Mouse (Mus musculus) intestine, postnatal 0 days (tissue): ENCODE data around the gene Bmper. TPM values are rescaled to one million over a fixed set of nuclear protein-coding genes. Genes with fewer than 3 reads are reported as not detected.

Experiments
- ATAC-seq: fragments of 200-750 bp; cut with Nextera tagmentation; 2 replicates; pipeline ENCODE4 v1.8.0; 2017; ENCODE audit warnings: mild to moderate bottlenecking, moderate TSS enrichment, moderate library complexity
- H3K27ac ChIP-seq: fragments of 300-500 bp; sonication (generic); 2 replicates; pipeline ENCODE4 v1.5.1; 2014; ENCODE audit warnings: mild to moderate bottlenecking, low read depth, low read length, moderate library complexity
- H3K27me3 ChIP-seq: fragments of 300-500 bp; sonication (generic); replicated peaks from 2 replicates; pipeline ENCODE4 v1.6.1; 2014; ENCODE audit warnings: low read length, mixed read lengths; ENCODE audit not compliant: control insufficient read depth, insufficient read depth
- H3K36me3 ChIP-seq: fragments of 300-500 bp; sonication (generic); 2 replicates; pipeline ENCODE4 v1.6.1; 2014; ENCODE audit warnings: mild to moderate bottlenecking, moderate library complexity; ENCODE audit not compliant: control insufficient read depth, insufficient read depth
- H3K4me1 ChIP-seq: fragments of 300-500 bp; sonication (generic); replicated peaks from 2 replicates; pipeline ENCODE4 v1.6.1; 2014; ENCODE audit warnings: antibody characterized with exemption, low read length, mixed read lengths; ENCODE audit not compliant: control insufficient read depth, insufficient read depth
- H3K4me2 ChIP-seq: fragments of 300-500 bp; sonication (generic); replicated peaks from 2 replicates; pipeline ENCODE4 v1.6.1; 2014; ENCODE audit warnings: low read depth, mild to moderate bottlenecking, moderate library complexity
- H3K4me3 ChIP-seq: fragments of 300-500 bp; sonication (generic); 2 replicates; pipeline ENCODE4 v1.5.1; 2014; ENCODE audit warnings: low read depth, low read length
- H3K9ac ChIP-seq: fragments of 300-500 bp; sonication (generic); 2 replicates; pipeline ENCODE4 v1.6.1; 2014; ENCODE audit warnings: mild to moderate bottlenecking, low read depth, low read length
- H3K9me3 ChIP-seq: fragments of 300-500 bp; sonication (generic); 2 replicates; pipeline ENCODE4 v1.6.1; 2016; ENCODE audit warnings: mixed run types; ENCODE audit not compliant: control insufficient read depth
- CTCF ChIP-seq: sonication (generic); IDR thresholded peaks from 2 replicates; pipeline ENCODE4 v1.5.1; 2016; ENCODE audit warnings: low read depth, mild to moderate bottlenecking, control low read depth, antibody characterized with exemption, moderate library complexity
- WGBS: fragments of 180-500 bp; shearing (Covaris S2); extraction: QIAGEN DNeasy Blood & Tissue Kit; methylation state at CpG from one replicate; pipeline ENCODE4 v1.1.7; 2014; 5-methylcytosine and 5-hydroxymethylcytosine counted together
- polyA plus RNA-seq: library from polyadenylated mRNA; unstranded; fragments of >200 nt; fragmentation: Nextera tagmentation; extraction: Ambion mirVana; gene quantifications from 2 replicates; pipeline ENCODE4 v1.2.1, GENCODE M21; 2015

The Bmper gene
- polyA plus RNA-seq, 1 experiment from 2014 or later = 4.1 TPM

- no peak overlapping the region for H3K4me2 ChIP-seq
- H3K9ac ChIP-seq = no peak overlapping the region
- H3K4me1 ChIP-seq = no peaks in the 10 kb centered on the region
- ATAC-seq = no peak
- no peak for TF ChIP-seq CTCF
- no peaks in the 10 kb centered on the region for H3K36me3 ChIP-seq
- 0 out of 2 replicates have a peak, but pooled peaks cover 3% of the 10 kb centered on the region for H3K9me3 ChIP-seq
- no peak overlapping the region for H3K4me3 ChIP-seq
- no peak overlapping the region for H3K27ac ChIP-seq
- 92% methylated on average over 2 of the region's 2 CpGs for WGBS
- H3K27me3 ChIP-seq = no peaks in the 10 kb centered on the region
These were observed 33.0 kb downstream of the Bmper start for GRCm38 (mm10) chr9:23255841-23256240.

GRCm38 (mm10) chr9:23256576-23256975 lies 33.7 kb downstream of the Bmper start:
- WGBS = 90% methylated on average over 2 of the region's 2 CpGs
- no peak for ATAC-seq
- no peak overlapping the region for H3K4me3 ChIP-seq

GRCm38 (mm10) chr9:23261834-23262233 lies 39.0 kb downstream of the Bmper start:
- Histone ChIP-seq H3K4me1 (no peaks in the 10 kb centered on the region), H3K4me2 (no peak overlapping the region), H3K27me3 (no peaks in the 10 kb centered on the region), H3K9me3 (0 out of 2 replicates have a peak, but pooled peaks cover 3% of the 10 kb centered on the region), H3K4me3 (no peak overlapping the region), H3K9ac (no peak overlapping the region), H3K27ac (no peak overlapping the region), H3K36me3 (no peaks in the 10 kb centered on the region)
- TF ChIP-seq CTCF = no peak
- 91% methylated on average over 3 of the region's 3 CpGs for WGBS
- ATAC-seq = no peak

More at GRCm38 (mm10) chr9:23256576-23256975, 33.7 kb downstream of the Bmper start:
- H3K9me3 ChIP-seq = 0 out of 2 replicates have a peak, but pooled peaks cover 3% of the 10 kb centered on the region
- H3K4me2 ChIP-seq = no peak overlapping the region
- TF ChIP-seq CTCF = no peak
- H3K27ac ChIP-seq = no peak overlapping the region
- no peaks in the 10 kb centered on the region for H3K36me3 ChIP-seq
- H3K27me3 ChIP-seq = no peaks in the 10 kb centered on the region
- no peak overlapping the region for H3K9ac ChIP-seq
- no peaks in the 10 kb centered on the region for H3K4me1 ChIP-seq

GRCm38 (mm10) chr9:23262851-23263250 lies 40.0 kb downstream of the Bmper start:
- 84% methylated on average over 7 of the region's 7 CpGs for WGBS
- H3K4me3 ChIP-seq = no peak overlapping the region
- H3K27me3 ChIP-seq = no peaks in the 10 kb centered on the region
- no peak overlapping the region for H3K27ac ChIP-seq
- H3K9ac ChIP-seq = no peak overlapping the region
- H3K4me1 ChIP-seq = no peaks in the 10 kb centered on the region
- no peaks in the 10 kb centered on the region for H3K36me3 ChIP-seq
- no peak overlapping the region for H3K4me2 ChIP-seq
- H3K9me3 ChIP-seq = 0 out of 2 replicates have a peak, but pooled peaks cover 3% of the 10 kb centered on the region
- TF ChIP-seq CTCF = no peak
- no peak for ATAC-seq

- no peaks in the 10 kb centered on the region for H3K4me1 ChIP-seq
- ATAC-seq = no peak
- no peak overlapping the region for H3K9ac ChIP-seq
- H3K27ac ChIP-seq = no peak overlapping the region
- no peak for TF ChIP-seq CTCF
- no peak overlapping the region for H3K4me3 ChIP-seq
- H3K27me3 ChIP-seq = no peaks in the 10 kb centered on the region
- no peaks in the 10 kb centered on the region for H3K36me3 ChIP-seq
- no peak overlapping the region for H3K4me2 ChIP-seq
- H3K9me3 ChIP-seq = no peaks in the 10 kb centered on the region
- 78% methylated on average over 4 of the region's 4 CpGs for WGBS
These were observed 41.6 kb downstream of the Bmper start for GRCm38 (mm10) chr9:23264471-23264870.

GRCm38 (mm10) chr9:23268609-23269008 lies 45.7 kb downstream of the Bmper start:
- Histone ChIP-seq H3K9me3 (no peaks in the 10 kb centered on the region), H3K9ac (no peak overlapping the region), H3K27ac (no peak overlapping the region), H3K4me1 (no peaks in the 10 kb centered on the region), H3K4me3 (no peak overlapping the region), H3K27me3 (no peaks in the 10 kb centered on the region), H3K4me2 (no peak overlapping the region), H3K36me3 (no peaks in the 10 kb centered on the region)
- no peak for ATAC-seq
- TF ChIP-seq CTCF = no peak
- 58% methylated on average over 7 of the region's 7 CpGs for WGBS

- no peak for TF ChIP-seq CTCF
- 60% methylated on average over 2 of the region's 2 CpGs for WGBS
- no peak for ATAC-seq
These were observed 46.2 kb downstream of the Bmper start for GRCm38 (mm10) chr9:23269087-23269486.

More at GRCm38 (mm10) chr9:23269087-23269486, 46.2 kb downstream of the Bmper start:
- no peak overlapping the region for H3K27ac ChIP-seq
- H3K4me3 ChIP-seq = no peak overlapping the region
- H3K4me1 ChIP-seq = no peaks in the 10 kb centered on the region
- H3K27me3 ChIP-seq = no peaks in the 10 kb centered on the region
- no peak overlapping the region for H3K4me2 ChIP-seq
- no peak overlapping the region for H3K9ac ChIP-seq
- no peaks in the 10 kb centered on the region for H3K36me3 ChIP-seq
- no peaks in the 10 kb centered on the region for H3K9me3 ChIP-seq
